Mouse (Mus musculus) intestine, embryonic 14.5 days (tissue): ENCODE results near the gene Ucp1. TPM values are rescaled to one million over a fixed set of nuclear protein-coding genes. Genes with fewer than 3 reads are reported as not detected.

Experiments
- ATAC-seq: fragments of 200-750 bp; cut with Nextera tagmentation; replicated peaks from 2 replicates; pipeline ENCODE4 v1.8.0; 2017; ENCODE audit warnings: low read depth, moderate number of reproducible peaks, moderate TSS enrichment, moderate library complexity; ENCODE audit not compliant: low FRiP score, low TSS enrichment
- DNase-seq: peaks from one replicate; pipeline ENCODE4 v3.0.0-alpha.2; 2018; ENCODE audit warnings: low spot score
- H3K27ac ChIP-seq: fragments of 300-500 bp; sonication (generic); 2 replicates; pipeline ENCODE4 v1.5.1; 2014; ENCODE audit warnings: low read depth, mild to moderate bottlenecking, control low read depth
- H3K27me3 ChIP-seq: fragments of 300-500 bp; sonication (generic); replicated peaks from 2 replicates; pipeline ENCODE4 v1.6.1; 2014; ENCODE audit warnings: low read length, control low read depth; ENCODE audit not compliant: control insufficient read depth, insufficient read depth
- H3K36me3 ChIP-seq: fragments of 300-500 bp; sonication (generic); 2 replicates; pipeline ENCODE4 v1.6.1; 2014; ENCODE audit warnings: low read length, control low read depth; ENCODE audit not compliant: control insufficient read depth, insufficient read depth
- H3K4me1 ChIP-seq: fragments of 300-500 bp; sonication (generic); replicated peaks from 2 replicates; pipeline ENCODE4 v1.6.1; 2014; ENCODE audit warnings: low read length, control low read depth, mixed read lengths; ENCODE audit not compliant: control insufficient read depth, insufficient read depth
- H3K4me2 ChIP-seq: fragments of 300-500 bp; sonication (generic); 2 replicates; pipeline ENCODE4 v1.6.1; 2014; ENCODE audit warnings: low read length
- H3K4me3 ChIP-seq: fragments of 300-500 bp; sonication (generic); 2 replicates; pipeline ENCODE4 v1.5.1; 2014; ENCODE audit warnings: low read depth, low read length, control low read depth, mixed read lengths
- H3K9ac ChIP-seq: fragments of 300-500 bp; sonication (generic); 2 replicates; pipeline ENCODE4 v1.6.1; 2014; ENCODE audit warnings: mild to moderate bottlenecking, low read length
- H3K9me3 ChIP-seq: fragments of 300-500 bp; sonication (generic); 2 replicates; pipeline ENCODE4 v1.6.1; 2016; ENCODE audit warnings: low read length, control low read depth; ENCODE audit not compliant: control insufficient read depth
- WGBS: fragments of 180-500 bp; shearing (Covaris S2); extraction: QIAGEN DNeasy Blood & Tissue Kit; methylation state at CpG from one replicate; pipeline ENCODE4 v1.1.7; 2014; 5-methylcytosine and 5-hydroxymethylcytosine counted together
- polyA plus RNA-seq: library from polyadenylated mRNA; unstranded; fragments of >200 nt; fragmentation: Nextera tagmentation; extraction: Ambion mirVana; gene quantifications from 2 replicates; pipeline ENCODE4 v1.2.1, GENCODE M21; 2014

Gene Ucp1
- 0.11 TPM in 2 replicates for polyA plus RNA-seq

- DNase-seq (no peak), ATAC-seq (no peak)
- Histone ChIP-seq H3K9me3 (no peaks in the 10 kb centered on the region), H3K9ac (no peak within 1 kb of the TSS), H3K4me3 (peak within 1 kb of the TSS; percentile 23), H3K4me2 (peak within 1 kb of the TSS; percentile 49), H3K27ac (no peak within 1 kb of the TSS), H3K27me3 (peaks cover 16% of the 10 kb centered on the region), H3K4me1 (no peaks in the 10 kb centered on the region), H3K36me3 (no peaks in the 10 kb centered on the region)
- 4% methylated on average over 19 of the region's 20 CpGs for WGBS
Measured at GRCm38 (mm10) chr8:83290176-83290575, at the start of gene Ucp1. TSS of gene Ucp1 (plus strand) at chr8:83290352.

GRCm38 (mm10) chr8:83244151-83244550, 46.0 kb upstream of the Ucp1 start:
- ATAC-seq (no peak), DNase-seq (no peak)
- Histone ChIP-seq H3K36me3 (peaks cover 5% of the 10 kb centered on the region; the same call in 1 of the 2 replicates), H3K27ac (no peak overlapping the region), H3K27me3 (no peaks in the 10 kb centered on the region), H3K9me3 (no peaks in the 10 kb centered on the region), H3K4me1 (no peaks in the 10 kb centered on the region), H3K4me3 (no peak overlapping the region), H3K9ac (no peak overlapping the region), H3K4me2 (no peak overlapping the region)
- WGBS, result 89% methylated on average over 7 of the region's 7 CpGs

GRCm38 (mm10) chr8:83250858-83251257, 39.3 kb upstream of the Ucp1 start:
- no peak overlapping the region for H3K9ac ChIP-seq
- H3K36me3 ChIP-seq, result no peaks in the 10 kb centered on the region
- ATAC-seq, result no peak
- 76% methylated on average over 6 of the region's 6 CpGs for WGBS
- H3K27ac ChIP-seq, result no peak overlapping the region
- H3K4me3 ChIP-seq, result no peak overlapping the region
- H3K27me3 ChIP-seq, result no peaks in the 10 kb centered on the region
- no peak overlapping the region for H3K4me2 ChIP-seq
- no peak for DNase-seq
- H3K4me1 ChIP-seq, result no peaks in the 10 kb centered on the region
- H3K9me3 ChIP-seq, result no peaks in the 10 kb centered on the region

GRCm38 (mm10) chr8:83251362-83252246, 38.5 kb upstream of the Ucp1 start:
- Histone ChIP-seq H3K9me3 (no peaks in the 10 kb centered on the region), H3K27ac (no peak overlapping the region), H3K4me3 (no peak overlapping the region), H3K4me1 (no peaks in the 10 kb centered on the region), H3K9ac (no peak overlapping the region), H3K36me3 (no peaks in the 10 kb centered on the region), H3K4me2 (no peak overlapping the region), H3K27me3 (no peaks in the 10 kb centered on the region)
- ATAC-seq, result no peak
- no peak for DNase-seq
- WGBS, result 68% methylated on average over 14 of the region's 14 CpGs

- Histone ChIP-seq H3K4me3 (no peak overlapping the region), H3K4me1 (no peaks in the 10 kb centered on the region), H3K36me3 (no peaks in the 10 kb centered on the region), H3K27me3 (no peaks in the 10 kb centered on the region), H3K9ac (no peak overlapping the region), H3K4me2 (no peak overlapping the region), H3K9me3 (no peaks in the 10 kb centered on the region), H3K27ac (no peak overlapping the region)
- ATAC-seq (no peak), DNase-seq (no peak)
- WGBS, result 80% methylated on average over 5 of the region's 5 CpGs
Measured at GRCm38 (mm10) chr8:83252791-83253190, 37.4 kb upstream of the Ucp1 start.

- 97% methylated on average over 5 of the region's 5 CpGs for WGBS
- ATAC-seq (no peak; the same call in 1 of the 2 replicates), DNase-seq (no peak)
- H3K27me3 ChIP-seq, result no peaks in the 10 kb centered on the region
- no peak overlapping the region for H3K4me3 ChIP-seq
- H3K36me3 ChIP-seq, result no peaks in the 10 kb centered on the region
- H3K9ac ChIP-seq, result no peak overlapping the region
- no peak overlapping the region for H3K4me2 ChIP-seq
- no peaks in the 10 kb centered on the region for H3K9me3 ChIP-seq
- no peaks in the 10 kb centered on the region for H3K4me1 ChIP-seq
- H3K27ac ChIP-seq, result no peak overlapping the region
Measured at GRCm38 (mm10) chr8:83257631-83258030, 32.5 kb upstream of the Ucp1 start.

- 71% methylated on average over 16 of the region's 16 CpGs for WGBS
- no peaks in the 10 kb centered on the region for H3K9me3 ChIP-seq
Measured at GRCm38 (mm10) chr8:83260418-83261215, 29.5 kb upstream of the Ucp1 start.

GRCm38 (mm10) chr8:83271172-83271571, 19.0 kb upstream of the Ucp1 start:
- Histone ChIP-seq H3K4me2 (no peak overlapping the region), H3K27me3 (no peaks in the 10 kb centered on the region), H3K36me3 (peaks cover 5% of the 10 kb centered on the region), H3K4me1 (no peaks in the 10 kb centered on the region), H3K27ac (no peak overlapping the region), H3K9me3 (no peaks in the 10 kb centered on the region), H3K9ac (no peak overlapping the region), H3K4me3 (no peak overlapping the region)
- 92% methylated on average over 14 of the region's 14 CpGs for WGBS
- ATAC-seq, result no peak
- no peak for DNase-seq

More at GRCm38 (mm10) chr8:83260418-83261215, 29.5 kb upstream of the Ucp1 start:
- no peak overlapping the region for H3K9ac ChIP-seq
- no peaks in the 10 kb centered on the region for H3K27me3 ChIP-seq
- no peak overlapping the region for H3K4me2 ChIP-seq
- H3K36me3 ChIP-seq, result no peaks in the 10 kb centered on the region
- no peaks in the 10 kb centered on the region for H3K4me1 ChIP-seq
- H3K27ac ChIP-seq, result no peak overlapping the region
- DNase-seq (peak; percentile 67), ATAC-seq (0 out of 2 replicates have a peak, but pooled peaks have one; percentile 70)
- H3K4me3 ChIP-seq, result no peak overlapping the region
